Mouse (Mus musculus) large intestine, adult 2 months (tissue): Measurements from ENCODE around the gene Mphosph10. TPM values are rescaled to one million over a fixed set of nuclear protein-coding genes. Genes with fewer than 3 reads are reported as not detected.

Source experiments
- DNase-seq: peaks from one replicate; pipeline ENCODE4 v3.0.0-alpha.2; 2012; ENCODE audit warnings: low read depth, low spot score
- WGBS: fragments of 180-500 bp; shearing (Covaris S2); methylation state at CpG from one replicate; pipeline ENCODE4 v1.1.7; 2018; 5-methylcytosine and 5-hydroxymethylcytosine counted together
- polyA plus RNA-seq: library from polyadenylated mRNA; depleted of rRNA; stranded (reverse); fragments of >200 nt; gene quantifications from 2 replicates; pipeline ENCODE4 v1.2.3, GENCODE M21; 2012; rRNA removed

Gene Mphosph10
- polyA plus RNA-seq = 0.86 and 1.2 TPM in 2 replicates

DNA sequence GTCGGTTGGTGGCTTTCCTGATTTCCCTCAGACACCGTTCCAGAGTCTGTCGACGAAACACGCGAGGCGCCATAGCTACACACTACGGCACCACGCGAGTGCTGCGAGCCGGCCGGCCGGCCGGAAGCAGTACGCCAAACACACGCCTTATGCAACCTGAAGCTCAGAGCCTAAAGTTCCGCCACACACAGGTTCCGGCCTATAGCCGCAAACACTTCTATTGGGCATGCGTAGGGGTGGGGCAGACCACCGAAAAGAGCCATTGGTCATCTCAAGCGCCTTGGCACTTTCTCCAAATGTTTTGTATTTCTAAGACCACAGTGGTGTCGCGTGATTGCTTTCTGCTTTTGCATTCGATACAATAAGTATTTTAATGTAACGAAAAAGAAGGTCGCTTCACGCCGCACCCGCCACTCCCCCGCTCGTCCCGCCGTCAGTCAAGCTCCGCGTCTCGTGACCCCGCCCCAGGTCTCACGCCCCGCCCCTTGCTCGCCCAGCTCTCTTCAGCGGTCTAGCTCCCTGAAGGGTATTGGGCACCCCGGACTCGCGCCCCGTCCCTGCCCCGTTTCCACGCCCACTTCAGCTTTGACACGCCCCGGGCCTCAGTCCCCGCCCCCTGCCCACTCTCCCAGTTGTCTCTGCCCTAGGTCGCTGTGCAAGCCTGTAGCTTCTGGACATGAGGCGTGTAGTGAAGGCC, at the start of gene Mphosph10, which contains the start of gene Mcee:
TSS of gene Mphosph10 (minus strand) at position 147 of the 697 bp plus-strand sequence.
TSS of gene Mcee (plus strand) at position 486 of the 697 bp plus-strand sequence.
- WGBS = 1% methylated on average over 54 of the region's 54 CpGs

DNA sequence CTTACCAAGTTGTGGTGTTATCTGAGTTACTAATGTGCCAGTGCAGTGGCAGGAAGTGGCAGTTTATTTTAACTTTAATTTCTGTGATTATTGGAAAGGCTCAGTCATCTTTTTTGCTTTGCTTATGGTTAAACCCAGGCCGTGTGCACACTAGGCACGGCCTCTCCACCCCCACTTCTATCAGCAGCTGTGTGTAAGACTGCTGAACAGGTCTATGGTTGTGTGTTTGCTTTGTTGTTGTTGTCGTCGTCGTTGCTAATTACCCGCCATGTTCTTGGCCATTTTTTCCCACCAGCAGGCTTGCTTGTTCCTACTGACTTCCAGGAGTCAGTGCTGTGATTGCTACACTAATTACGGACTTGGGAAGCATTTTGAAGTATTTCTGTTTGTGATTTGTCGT, 48.5 kb upstream of the Mphosph10 start:
- WGBS = 77% methylated on average over 8 of the region's 8 CpGs
- no peak for DNase-seq

More for the DNA sequence above, at the start of gene Mphosph10, which contains the start of gene Mcee:
- DNase-seq = peak; percentile 85

DNA sequence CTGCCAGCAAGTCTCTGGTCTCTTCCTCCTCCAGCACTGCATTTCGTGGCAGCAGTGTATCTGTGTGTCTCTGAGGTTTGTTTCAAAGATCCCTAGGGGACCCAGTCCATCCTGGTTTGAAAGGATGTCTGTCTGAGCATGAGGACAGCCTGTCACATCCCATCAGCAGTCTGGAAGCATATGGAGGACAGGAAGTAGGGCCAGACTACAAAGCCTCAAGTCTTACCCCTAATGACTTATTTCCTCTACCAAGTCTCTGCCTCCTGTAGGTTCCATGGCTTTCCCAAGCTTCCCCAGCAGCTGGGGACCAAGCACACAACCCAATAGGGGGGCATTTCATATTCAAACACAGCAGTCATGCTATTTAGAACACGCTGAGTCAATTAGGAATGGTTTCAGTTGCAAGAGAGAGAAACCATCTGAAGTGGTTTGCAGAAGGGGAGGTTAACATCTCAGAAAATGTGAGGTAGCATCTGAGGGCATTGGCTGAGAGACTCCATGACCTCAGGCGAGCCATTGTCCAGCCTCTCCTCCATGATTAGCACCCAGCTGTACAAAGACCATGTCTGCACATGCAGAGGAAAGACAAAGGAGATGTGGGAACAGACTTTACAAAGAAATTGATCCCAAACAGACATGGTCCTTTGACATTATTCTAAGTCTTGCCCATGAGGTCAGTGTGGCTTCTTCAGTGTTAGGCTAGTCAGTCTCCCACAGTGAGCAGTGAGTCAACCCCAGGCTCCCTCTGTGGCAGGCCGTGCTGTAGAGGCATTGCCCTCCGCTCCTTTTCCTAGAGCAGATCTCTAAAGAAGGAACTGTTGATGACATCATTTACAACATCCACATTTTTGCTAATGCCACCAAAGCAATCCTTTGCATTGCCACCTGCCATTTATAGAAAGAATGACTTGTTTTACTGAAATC, 47.8 kb upstream of the Mphosph10 start:
- no peak for DNase-seq
- WGBS = 76% methylated on average over 5 of the region's 5 CpGs

DNA sequence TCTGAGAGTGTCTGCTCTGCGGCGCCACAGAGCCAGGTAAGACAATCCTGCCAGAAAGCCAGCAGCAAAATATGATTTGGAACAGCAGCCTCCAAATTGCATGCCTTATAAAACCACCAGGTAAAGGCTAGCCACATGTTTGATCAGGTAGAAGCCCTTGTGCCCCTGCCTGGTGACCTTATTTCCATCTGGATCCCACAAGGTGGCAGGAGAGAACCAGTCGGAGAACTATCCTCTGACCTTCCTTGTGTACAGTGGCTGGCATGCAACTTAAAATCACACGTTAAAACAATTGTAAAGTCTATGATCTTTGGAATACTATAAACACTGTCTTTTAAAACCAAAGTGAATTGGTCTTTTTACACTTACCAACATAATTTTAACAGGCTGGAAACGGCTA, 32.8 kb upstream of the Mphosph10 start:
- 53% methylated on average over 5 of the region's 5 CpGs for WGBS
- no peak for DNase-seq

DNA sequence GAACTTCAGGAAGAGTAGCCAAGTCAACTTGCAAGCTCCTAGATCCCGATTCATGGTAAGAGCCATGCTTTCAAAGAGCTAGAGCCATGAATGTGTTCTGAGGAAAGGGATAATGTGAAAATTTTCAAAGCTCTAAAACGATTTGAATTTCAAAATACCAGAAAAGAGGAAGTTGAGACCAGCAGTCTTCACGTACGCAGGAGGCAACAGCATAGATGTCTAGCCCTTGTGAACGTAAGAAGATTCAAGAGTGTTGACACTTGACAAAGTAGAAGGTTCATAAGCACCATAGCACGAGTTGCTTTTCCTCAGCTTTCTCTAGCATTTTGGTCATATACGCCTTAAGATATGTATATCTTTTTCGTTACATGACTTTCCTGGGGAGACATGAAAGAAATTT, 11.9 kb upstream of the Mphosph10 start:
- WGBS = 91% methylated on average over 8 of the region's 8 CpGs
- no peak for DNase-seq

DNA sequence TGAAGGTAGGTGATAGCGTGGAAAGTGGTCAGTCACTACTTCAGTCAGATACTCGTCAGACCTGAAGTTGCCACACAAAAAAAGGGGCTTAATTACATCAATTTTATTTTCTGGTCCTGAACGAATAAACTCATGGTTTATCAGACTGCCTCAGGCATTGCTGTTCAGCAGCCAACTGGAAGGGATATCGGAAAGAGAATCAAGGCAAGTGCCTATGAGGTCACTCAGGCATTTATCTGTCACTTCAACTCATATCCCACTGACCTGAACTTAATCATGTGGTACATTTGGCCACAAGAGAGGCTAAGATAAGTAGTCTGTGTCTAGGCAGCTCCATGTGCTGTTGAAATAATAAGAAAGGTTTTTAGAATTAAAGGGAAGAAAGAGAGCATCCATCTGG, 10.4 kb upstream of the Mphosph10 start:
- DNase-seq = no peak
- 90% methylated on average over 4 of the region's 4 CpGs for WGBS

DNA sequence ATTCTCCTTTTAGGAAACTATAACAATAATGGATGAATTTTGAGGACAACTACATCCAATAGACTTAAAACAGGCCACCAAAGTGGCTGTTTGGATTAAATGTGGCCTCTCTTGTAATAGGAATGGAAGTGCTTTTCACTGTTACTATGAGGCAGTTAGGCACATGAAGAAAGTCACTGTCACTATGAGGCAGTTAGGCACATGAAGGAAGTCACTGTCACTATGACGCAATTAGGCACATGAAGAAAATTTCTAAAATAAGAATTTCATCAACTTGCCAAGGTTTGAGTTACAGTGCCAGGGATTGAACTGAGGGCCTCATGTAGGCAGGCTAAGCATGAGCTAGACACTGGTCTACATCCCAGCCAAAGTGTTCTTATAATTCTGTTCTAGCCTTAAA, 8.7 kb upstream of the Mphosph10 start:
- DNase-seq = no peak
- WGBS = 89% methylated on average over 1 of the region's 1 CpGs

DNA sequence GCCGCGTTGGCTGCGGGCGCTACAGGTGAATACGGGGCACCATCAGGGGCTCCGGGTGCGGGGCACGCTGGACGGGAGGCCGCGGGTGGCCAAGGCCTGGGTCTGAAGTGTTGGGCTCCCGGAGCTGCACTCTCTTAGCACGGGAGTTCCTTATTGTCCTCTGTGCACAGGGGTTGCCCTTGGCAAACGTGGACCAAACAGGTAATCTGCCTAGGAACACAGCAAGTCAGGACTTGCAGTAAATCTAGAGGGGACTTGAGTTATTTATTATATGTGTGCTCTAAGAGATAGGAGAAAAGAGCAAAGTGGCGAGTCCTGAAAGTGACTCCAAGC, 717 bp upstream of the Mphosph10 start:
- no peak for DNase-seq
- WGBS = under 1% methylated on average over 15 of the region's 15 CpGs

DNA sequence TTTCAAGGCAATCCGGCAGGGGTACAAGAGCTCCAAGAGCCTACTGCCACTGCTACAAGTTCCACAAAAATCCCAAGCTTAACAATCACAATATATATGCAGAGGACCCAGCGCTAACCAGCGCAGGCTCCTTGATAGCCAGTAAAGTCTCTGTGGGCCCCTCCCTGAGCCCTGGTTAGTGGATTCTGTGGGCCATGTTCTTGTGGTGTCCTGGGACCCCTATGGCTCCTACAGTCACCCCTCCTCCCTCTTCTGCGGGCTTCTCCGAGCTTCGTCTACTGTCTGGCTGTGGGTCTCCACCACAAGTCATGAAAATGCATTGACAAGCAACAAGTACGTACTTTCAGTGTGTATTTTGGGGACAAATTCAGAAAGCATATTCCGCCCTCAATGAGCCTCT, 589 bp downstream of the Mphosph10 start:
- no peak for DNase-seq
- WGBS = 1% methylated on average over 8 of the region's 8 CpGs

DNA sequence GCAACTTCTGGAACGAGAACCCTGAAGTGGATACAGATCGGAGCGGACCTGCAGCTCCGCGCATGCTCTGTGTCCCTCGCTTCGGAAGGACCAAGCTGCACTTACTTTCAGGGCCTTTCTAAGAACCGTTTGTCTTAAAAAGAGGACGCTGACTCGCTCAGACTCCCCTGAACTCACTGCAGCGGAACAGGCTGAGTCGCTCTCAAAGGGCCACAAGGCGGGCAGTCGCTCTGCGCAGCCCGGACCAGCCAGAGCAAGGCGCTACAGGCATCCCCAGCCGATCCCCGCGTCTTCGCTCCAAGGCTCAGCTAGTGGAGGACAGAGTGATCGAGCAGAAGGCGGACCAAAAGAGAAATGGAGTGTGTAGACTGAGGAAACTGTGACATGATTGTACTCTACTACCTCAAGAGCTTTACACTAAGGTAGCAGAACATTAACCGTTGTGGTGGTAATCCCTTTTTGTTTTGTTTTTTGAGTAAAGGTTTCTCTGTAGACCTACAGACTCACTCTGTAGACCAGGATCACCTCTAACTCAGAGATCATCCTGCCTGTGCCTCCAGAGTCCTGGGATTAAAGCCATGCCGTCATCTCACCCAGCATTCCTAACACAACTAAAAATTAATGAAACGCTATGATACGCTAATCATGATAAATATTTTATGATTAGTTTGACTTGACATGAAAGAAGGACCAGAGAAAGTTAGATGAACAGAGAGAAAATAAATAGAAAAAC, 18.1 kb downstream of the Mphosph10 start, which contains the start of gene Fan1:
TSS of gene Fan1 (minus strand) at position 266 of the 733 bp plus-strand sequence.
- WGBS = 2% methylated on average over 27 of the region's 27 CpGs
- no peak for DNase-seq

DNA sequence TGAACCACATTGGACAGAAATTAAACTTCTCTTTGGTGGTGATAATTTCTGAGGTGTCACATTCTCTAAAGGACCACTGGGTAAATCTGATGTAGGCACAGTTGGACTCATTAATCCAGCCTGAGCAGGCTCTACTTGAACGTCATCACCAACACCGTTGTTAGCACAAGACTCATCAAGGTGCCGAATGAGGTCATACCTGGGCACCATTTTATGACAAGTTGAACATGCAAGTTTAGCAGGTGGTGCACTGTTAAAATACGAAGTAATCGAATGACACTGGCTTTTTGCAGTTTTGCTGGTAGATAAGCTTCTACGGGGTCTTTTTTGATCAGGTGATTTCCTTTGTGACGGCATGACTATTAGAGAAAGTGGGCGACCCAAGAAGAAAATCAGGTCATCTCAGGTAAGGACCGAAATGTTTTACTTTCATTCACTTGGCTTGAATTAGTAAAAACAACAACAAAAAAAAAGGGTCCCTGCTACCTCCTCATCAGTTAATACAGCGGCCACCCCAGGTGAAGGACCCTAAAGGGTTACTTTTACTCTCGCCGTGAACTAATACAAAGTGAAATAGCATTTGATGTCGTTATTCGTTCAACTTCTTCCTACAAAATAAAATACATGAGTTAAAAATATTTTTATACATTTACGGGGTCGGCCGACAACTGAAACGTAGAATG, 18.8 kb downstream of the Mphosph10 start:
- WGBS = 3% methylated on average over 18 of the region's 18 CpGs
- DNase-seq = no peak

DNA sequence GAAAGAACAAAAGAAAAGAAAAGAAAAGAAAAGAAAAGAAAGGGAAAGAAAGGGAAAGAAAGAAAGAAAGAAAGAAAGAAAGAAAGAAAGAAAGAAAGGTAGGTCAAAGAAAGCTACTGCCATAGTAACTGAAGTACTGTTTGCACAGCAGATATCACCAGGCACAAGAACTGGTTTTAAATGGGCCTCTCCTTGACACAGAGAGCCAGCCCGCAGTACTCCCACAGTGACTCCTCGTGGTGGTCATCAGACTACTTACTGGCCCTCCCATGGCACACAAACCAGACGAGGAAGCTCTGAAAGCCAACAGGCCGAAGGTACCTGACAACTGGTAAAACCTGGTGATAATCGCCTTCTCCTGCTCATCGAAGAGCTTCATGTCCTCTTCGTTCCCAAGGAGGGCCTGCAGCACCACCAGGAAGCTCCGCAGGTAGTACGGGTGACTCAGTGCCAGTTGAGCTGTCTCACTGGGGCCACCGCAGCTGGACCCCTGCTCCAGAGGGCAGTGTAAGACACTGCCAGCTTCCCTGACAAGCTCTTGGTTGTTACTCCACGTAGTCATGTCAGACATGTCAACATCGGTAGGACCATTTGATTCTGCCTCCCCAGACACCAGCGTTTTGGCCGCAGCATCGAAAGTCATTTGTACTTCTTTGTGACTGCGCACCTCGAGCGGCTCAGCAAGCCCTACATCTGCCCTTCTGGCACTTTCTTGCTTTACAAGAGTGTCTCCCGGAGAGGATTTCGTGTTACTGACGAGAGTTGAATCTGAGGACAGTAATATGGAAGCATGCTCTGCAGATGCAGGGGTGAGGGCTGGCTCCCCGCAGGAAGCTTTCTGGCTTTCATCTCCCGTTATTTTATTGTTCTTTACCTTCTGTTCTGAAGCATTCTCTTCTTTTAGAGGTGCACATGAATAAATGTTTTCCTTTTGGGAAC, 19.9 kb downstream of the Mphosph10 start:
- WGBS = 85% methylated on average over 23 of the region's 23 CpGs
- no peak for DNase-seq

DNA sequence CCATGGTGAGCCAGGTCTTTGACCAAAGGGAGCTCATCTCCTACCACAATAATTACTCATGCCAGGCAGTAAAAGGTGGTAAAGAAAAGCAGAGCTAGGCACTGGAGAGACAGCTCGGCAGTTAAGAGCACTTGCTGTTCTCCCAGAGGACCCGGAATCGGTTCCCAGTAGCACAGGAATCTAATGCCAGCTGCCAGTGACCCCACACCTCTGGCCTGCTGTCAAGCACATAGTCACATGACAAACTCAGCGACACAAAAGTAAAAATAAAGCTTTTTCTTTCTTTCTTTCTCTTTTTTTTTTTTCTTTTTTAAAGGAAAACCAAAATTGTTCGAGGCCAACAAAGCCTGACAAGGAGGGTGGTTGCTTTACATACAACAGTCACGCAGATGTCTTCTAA, 22.2 kb downstream of the Mphosph10 start:
- 52% methylated on average over 6 of the region's 6 CpGs for WGBS
- DNase-seq = no peak

DNA sequence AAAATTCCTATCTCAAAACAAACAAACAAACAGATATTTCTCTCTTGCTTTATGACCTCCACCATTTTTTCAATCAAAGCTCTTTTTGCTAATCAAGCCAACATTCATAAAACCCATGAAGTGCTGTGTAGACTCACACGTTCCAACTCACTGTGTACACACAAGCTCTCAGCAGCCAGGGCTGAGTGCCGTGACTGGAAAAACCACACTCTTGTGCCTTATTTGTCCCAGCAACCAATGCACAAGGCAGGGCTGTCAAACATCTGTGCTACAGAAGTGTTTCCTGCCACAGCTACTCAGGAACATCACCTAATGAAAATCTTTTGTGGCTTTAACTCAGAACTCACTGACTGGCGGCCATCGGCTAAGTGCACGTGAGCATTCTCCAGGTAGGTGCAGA, 26.2 kb downstream of the Mphosph10 start:
- 73% methylated on average over 5 of the region's 5 CpGs for WGBS
- no peak for DNase-seq

DNA sequence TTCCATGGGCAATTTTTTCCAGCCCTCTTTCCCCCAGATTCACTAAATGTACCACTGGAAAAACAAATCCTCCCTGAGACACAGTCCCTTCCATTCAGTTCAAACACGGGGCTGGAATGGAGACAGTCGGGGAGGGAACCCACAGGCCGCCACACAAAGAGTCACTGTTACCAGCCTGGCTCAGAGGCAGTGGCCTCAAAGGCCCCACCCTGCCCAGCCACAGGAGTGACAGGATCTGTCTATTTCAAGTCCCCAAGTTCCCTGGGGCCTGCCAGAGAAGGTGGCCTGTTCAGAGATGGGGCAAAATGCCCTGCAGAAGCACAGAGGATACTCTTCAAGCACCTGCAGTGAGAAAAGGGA, 31.5 kb downstream of the Mphosph10 start:
- DNase-seq = no peak

DNA sequence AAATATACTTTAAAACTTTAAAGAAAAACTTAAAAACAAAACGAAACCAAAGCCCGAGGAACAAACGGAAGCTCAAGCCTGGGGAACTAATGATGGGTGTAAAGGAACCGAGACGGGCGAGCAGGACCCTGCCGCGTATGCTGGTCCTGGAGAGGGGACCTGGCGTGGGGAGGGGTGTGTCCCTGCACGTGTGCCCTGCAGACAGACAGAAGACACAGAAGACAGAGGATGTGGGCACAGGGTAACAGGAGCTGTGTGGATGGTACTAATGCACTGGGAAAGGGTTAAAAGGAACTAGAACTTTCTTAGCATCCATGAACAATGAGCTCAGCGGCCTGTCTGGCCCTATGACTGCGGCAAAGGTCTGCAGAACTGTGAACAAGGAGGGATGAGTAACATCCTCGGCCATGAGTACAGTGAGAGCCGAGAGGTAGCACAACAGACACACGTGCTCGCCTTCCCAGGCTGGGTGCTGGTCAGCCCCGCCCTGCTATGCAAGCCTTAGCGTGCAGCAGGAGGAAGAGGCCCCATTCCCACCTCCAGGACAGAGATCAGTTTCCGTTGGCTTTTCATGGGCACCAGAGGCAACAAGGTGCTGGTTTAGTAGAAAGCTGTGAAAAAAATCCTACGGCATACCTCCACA, 32.0 kb downstream of the Mphosph10 start:
- no peak for DNase-seq
- 60% methylated on average over 20 of the region's 20 CpGs for WGBS

More for the DNA sequence above, 31.5 kb downstream of the Mphosph10 start:
- 29% methylated on average over 3 of the region's 3 CpGs for WGBS

DNA sequence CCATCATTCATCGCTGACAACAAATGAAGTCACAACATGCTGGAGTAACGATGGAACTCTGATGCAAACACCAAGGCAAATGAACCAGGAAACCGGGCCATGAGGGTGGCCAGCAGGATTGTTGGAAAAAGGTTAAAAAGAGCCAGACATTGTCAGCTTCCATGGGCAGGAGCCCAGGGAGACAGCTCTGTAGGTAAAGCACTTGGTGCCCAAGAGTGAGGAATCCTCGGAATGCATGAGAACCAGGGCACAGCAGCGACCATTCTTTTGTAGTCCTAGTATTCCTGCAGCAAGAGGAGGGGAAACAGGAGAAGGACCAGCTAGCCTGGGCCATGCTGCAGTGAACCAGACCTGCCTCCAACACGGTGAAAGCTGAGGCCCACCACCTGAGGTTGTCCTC, 33.4 kb downstream of the Mphosph10 start:
- no peak for DNase-seq
- 91% methylated on average over 6 of the region's 6 CpGs for WGBS

DNA sequence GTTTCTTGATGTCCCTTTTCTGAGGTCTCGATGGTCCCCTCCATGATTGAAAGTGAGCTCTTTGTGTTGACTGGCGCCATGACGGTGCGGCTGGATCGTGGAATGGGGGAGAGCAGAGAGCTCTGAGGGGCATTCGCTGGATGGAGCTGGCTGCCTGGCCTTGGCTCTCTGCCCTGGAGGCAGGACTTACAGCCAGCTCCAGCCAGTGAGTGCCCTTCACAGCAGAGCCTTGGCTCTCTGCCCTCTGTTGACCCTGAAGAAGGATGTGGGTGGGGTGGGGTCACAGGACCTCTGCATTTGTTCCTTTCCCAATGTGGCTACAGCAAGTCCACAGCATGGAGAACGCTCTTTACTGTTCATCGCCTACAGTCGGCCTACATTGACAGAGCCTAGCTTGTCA, 34.7 kb downstream of the Mphosph10 start:
- 89% methylated on average over 9 of the region's 9 CpGs for WGBS
- DNase-seq = no peak
